Mouse (Mus musculus) heart, embryonic 12.5 days (tissue): ENCODE data around the gene Usb1. TPM values are rescaled to one million over a fixed set of nuclear protein-coding genes. Genes with fewer than 3 reads are reported as not detected.

ENCODE experiments used
- ATAC-seq: fragments of 200-750 bp; cut with Nextera tagmentation; 2 replicates; pipeline ENCODE4 v1.8.0; 2017; ENCODE audit warnings: moderate TSS enrichment, moderate library complexity; ENCODE audit not compliant: insufficient number of reproducible peaks, low FRiP score
- H3K27ac ChIP-seq: fragments of 300-500 bp; sonication (generic); 2 replicates; pipeline ENCODE4 v1.5.1; 2016; ENCODE audit warnings: mild to moderate bottlenecking, moderate library complexity; ENCODE audit not compliant: poor library complexity, severe bottlenecking
- H3K27me3 ChIP-seq: fragments of 300-500 bp; sonication (generic); replicated peaks from 2 replicates; pipeline ENCODE4 v1.6.1; 2016; ENCODE audit warnings: mild to moderate bottlenecking, moderate library complexity
- H3K36me3 ChIP-seq: fragments of 300-500 bp; sonication (generic); 2 replicates; pipeline ENCODE4 v1.6.1; 2016; ENCODE audit warnings: mild to moderate bottlenecking, moderate library complexity
- H3K4me1 ChIP-seq: fragments of 300-500 bp; sonication (generic); replicated peaks from 2 replicates; pipeline ENCODE4 v1.6.1; 2016; ENCODE audit warnings: mild to moderate bottlenecking
- H3K4me2 ChIP-seq: fragments of 300-500 bp; sonication (generic); 2 replicates; pipeline ENCODE4 v1.6.1; 2016; ENCODE audit warnings: mild to moderate bottlenecking, moderate library complexity
- H3K4me3 ChIP-seq: fragments of 300-500 bp; sonication (generic); 2 replicates; pipeline ENCODE4 v1.5.1; 2016; ENCODE audit warnings: mild to moderate bottlenecking
- H3K9ac ChIP-seq: fragments of 300-500 bp; sonication (generic); 2 replicates; pipeline ENCODE4 v1.6.1; 2016; ENCODE audit warnings: mild to moderate bottlenecking, moderate library complexity
- H3K9me3 ChIP-seq: fragments of 300-500 bp; sonication (generic); replicated peaks from 2 replicates; pipeline ENCODE4 v1.6.1; 2016; ENCODE audit warnings: mild to moderate bottlenecking, moderate library complexity
- WGBS: fragments of 180-500 bp; shearing (Covaris S2); methylation state at CpG from one replicate; pipeline ENCODE4 v1.1.7; 2016; 5-methylcytosine and 5-hydroxymethylcytosine counted together
- polyA plus RNA-seq: library from polyadenylated mRNA; unstranded; fragments of >200 nt; fragmentation: Nextera tagmentation; extraction: Ambion mirVana; gene quantifications from 2 replicates; pipeline ENCODE4 v1.2.1, GENCODE M21; 2016

The Usb1 gene
- polyA plus RNA-seq, 1 experiment from 2014 or later = 26.5 TPM

DNA sequence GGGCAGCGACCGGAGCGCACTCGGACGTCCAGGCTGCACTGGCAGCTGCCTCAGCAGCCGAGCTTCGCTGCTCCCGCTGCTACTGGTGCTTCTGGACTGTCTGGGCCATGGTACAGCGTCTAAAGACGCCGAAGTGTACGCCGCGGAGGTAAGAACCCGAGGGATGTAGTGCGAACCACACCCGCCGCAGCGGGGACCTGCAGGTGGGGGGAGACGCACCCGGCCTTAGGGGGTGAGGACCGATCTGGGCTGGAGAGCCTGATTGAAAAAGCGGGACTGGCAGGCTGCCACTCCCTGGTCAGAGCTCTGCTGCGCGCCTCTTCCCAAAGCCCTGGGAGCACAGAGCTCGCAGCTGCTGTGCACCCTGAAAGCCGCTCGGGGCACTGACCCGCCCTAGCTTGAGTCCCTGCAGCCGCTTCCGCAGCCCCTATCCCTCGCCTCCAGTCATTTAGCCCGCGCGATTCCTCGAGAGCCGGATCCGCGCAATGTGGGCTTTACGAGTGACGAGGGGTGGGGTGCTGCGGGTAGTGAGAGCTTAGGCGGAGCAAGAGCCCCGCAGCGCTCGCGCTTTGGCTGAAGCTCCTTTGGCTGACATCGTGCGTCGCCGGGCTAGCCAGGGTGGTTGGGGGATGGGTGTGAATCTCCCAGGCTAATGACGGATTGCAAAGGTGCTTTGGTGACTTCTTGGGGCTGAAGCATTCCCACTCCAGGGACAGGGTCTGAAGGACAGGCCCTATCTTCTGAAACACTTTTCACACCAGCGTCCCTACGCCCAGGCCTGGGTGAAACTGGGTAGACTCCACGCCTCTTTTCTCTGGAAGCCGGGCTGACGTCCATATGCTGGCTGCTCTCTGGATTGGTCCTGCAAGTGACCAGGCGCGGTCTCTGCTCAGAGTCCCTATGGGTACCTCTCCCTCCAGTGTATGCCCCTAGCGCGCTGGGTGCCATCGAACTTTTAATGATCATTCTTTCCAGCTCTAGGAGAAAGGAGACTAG, 21.1 kb downstream of the Usb1 start:
- H3K36me3 ChIP-seq = peaks cover 10% of the 10 kb centered on the region; the same call in 1 of the 2 replicates
- ATAC-seq = peak; percentile 35
- H3K4me1 ChIP-seq = peaks cover 71% of the 10 kb centered on the region
- WGBS = 2% methylated on average over 62 of the region's 62 CpGs
- H3K9ac ChIP-seq = peak overlapping the region; percentile 99
- H3K27me3 ChIP-seq = no peaks in the 10 kb centered on the region
- H3K4me3 ChIP-seq = peak overlapping the region; percentile 86
- peak overlapping the region; percentile 83 for H3K4me2 ChIP-seq
- peak overlapping the region; percentile 89 for H3K27ac ChIP-seq
- no peaks in the 10 kb centered on the region for H3K9me3 ChIP-seq

DNA sequence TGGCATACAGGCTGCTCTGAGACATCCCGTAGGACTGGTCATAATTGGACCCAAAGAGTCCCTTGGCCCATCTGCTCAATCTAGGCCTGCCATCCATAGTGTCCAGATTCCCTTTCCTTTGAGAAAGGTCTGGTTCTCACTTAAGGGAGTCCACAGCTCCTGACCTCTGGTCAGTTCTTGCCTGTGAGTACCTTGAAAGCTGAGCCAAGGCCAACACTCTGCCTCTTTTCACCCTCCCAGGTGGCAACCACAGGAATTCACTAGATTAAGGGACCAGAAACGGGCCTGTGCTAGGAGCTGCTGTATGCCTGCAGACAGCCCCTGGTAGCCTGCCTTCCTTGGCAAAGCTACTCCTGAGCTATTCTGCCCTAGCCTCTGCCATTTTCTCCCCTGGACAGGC, 22.5 kb downstream of the Usb1 start:
- Histone ChIP-seq H3K27me3 (no peaks in the 10 kb centered on the region), H3K4me1 (peaks cover 71% of the 10 kb centered on the region), H3K4me3 (peak overlapping the region; percentile 86), H3K9me3 (no peaks in the 10 kb centered on the region), H3K4me2 (peak overlapping the region; percentile 83), H3K36me3 (peaks cover 10% of the 10 kb centered on the region; the same call in 1 of the 2 replicates), H3K27ac (peak overlapping the region; percentile 89), H3K9ac (peak overlapping the region; percentile 99)
- WGBS = 64% methylated on average over 2 of the region's 2 CpGs
- no peak for ATAC-seq

DNA sequence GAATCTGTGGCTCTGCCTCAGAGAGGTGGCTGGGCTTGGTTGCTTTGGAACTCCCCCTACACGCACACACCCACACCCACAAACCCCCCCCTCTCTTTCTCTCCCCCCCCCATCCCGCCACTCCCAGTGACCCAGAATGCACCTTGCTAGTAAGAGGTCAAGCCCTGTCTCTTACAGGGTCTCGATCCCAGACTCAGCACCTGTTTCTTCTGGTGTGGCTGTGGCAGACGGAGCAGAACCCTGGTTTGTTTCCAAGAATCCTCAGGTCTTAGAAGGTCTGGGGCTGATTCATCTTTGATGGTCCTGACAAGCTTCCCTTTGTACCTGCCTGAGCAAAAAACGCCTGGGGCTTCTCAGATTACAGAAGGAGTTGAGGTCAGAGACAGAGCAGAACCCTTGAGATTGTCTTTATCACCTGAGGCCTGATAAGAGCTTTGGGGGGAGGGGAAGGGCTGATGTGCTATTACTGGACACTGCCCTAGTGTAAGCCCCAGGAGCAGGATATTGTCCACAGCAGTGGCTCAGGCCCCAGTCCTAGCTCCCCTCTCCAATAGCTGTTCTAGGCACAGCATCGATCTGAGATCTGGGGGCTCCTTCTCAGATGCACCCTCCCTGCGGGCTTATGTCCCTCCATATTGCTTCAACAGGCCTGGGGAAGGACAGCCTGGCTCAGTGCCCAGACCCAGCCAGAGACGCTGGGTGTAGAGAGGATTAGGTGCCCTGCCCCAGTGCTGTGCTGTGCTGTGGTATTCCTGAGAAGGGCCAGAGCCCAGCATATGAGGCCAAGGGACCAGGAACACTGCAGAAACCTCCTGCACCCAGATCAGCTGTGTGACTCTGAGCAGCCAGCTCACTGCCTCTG, 26.7 kb downstream of the Usb1 start:
- ATAC-seq = peak; percentile 35; the same call in 1 of the 2 replicates
- peaks cover 95% of the 10 kb centered on the region for H3K4me1 ChIP-seq

DNA sequence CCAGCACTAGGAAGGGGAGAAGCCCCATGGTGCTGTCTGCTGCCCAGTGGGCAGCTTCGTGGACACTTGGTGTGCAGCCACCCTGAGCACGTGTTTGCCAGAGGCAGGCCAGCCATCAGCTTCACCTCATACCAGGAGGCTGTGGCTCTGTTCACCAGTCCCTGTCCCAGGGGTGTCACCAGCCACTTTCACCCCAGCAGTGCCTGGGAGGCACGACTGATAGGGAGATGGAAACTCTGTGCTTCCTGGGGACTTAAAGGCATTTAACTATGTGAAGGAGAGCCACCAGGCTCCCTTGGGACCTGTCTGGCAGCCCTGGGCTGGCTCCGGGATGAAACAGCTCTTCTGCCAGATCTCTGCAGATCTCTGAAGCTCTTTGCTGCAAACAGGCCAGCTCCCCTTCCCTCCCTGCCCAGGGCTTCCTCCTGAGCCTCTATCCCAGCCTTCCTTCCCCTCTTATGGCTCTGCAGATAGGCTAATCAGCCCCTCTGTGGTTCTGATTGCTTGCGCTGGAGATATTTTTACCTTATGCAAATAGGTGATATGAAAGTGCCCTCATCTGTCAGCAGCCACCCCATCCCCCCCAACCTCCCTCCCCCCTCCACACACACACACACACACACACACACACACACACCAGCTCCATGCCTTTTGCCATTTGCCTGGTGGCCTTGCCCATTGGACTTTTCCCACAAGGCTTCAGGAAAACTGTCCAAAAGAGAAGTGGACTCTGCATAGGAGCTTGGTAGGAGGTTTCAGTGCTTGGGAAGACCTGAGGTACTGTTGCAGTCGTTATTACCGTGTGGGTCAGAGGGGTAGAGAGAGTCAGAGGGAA, 28.3 kb downstream of the Usb1 start:
- peaks cover 87% of the 10 kb centered on the region for H3K4me1 ChIP-seq
- H3K9me3 ChIP-seq = no peaks in the 10 kb centered on the region
- peak overlapping the region; percentile 67 for H3K9ac ChIP-seq
- H3K27me3 ChIP-seq = no peaks in the 10 kb centered on the region
- 8% methylated on average over 7 of the region's 7 CpGs for WGBS
- H3K27ac ChIP-seq = peak overlapping the region; percentile 97
- H3K4me3 ChIP-seq = peak overlapping the region; percentile 21
- peaks cover 2% of the 10 kb centered on the region; the same call in 1 of the 2 replicates for H3K36me3 ChIP-seq
- ATAC-seq = peak; percentile 40
- H3K4me2 ChIP-seq = peak overlapping the region; percentile 58

More for the DNA sequence above, 26.7 kb downstream of the Usb1 start:
- H3K4me2 ChIP-seq = peak overlapping the region; percentile 58
- peak overlapping the region; percentile 67 for H3K9ac ChIP-seq
- WGBS = 15% methylated on average over 7 of the region's 8 CpGs
- H3K27ac ChIP-seq = peak overlapping the region; percentile 97
- H3K36me3 ChIP-seq = peaks cover 10% of the 10 kb centered on the region; the same call in 1 of the 2 replicates
- peak overlapping the region; percentile 2 for H3K4me3 ChIP-seq
- H3K27me3 ChIP-seq = no peaks in the 10 kb centered on the region
- no peaks in the 10 kb centered on the region for H3K9me3 ChIP-seq

DNA sequence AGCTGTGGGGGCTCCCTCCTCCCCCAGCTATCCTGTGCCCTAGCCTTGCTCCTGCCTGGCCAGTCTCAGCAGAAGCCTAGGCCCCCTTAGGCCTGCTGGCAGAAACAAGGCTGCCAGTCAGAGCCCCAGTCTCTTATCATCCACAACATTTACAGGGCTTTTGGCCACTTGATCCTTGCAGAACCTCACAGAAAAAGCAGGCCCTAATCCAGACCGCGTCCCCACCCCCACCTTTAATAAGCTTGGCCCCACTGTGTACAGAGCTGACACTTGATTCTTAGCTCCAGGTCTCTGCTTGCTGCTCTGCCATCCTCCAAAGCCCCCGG, 28.9 kb downstream of the Usb1 start:
- Histone ChIP-seq H3K36me3 (peaks cover 2% of the 10 kb centered on the region; the same call in 1 of the 2 replicates), H3K27me3 (no peaks in the 10 kb centered on the region), H3K4me3 (peak overlapping the region; percentile 7; the same call in 1 of the 2 replicates), H3K4me1 (peaks cover 85% of the 10 kb centered on the region), H3K27ac (peak overlapping the region; percentile 97), H3K9me3 (no peaks in the 10 kb centered on the region), H3K9ac (peak overlapping the region; percentile 61), H3K4me2 (peak overlapping the region; percentile 58)
- ATAC-seq = no peak
- WGBS = 39% methylated on average over 3 of the region's 3 CpGs

DNA sequence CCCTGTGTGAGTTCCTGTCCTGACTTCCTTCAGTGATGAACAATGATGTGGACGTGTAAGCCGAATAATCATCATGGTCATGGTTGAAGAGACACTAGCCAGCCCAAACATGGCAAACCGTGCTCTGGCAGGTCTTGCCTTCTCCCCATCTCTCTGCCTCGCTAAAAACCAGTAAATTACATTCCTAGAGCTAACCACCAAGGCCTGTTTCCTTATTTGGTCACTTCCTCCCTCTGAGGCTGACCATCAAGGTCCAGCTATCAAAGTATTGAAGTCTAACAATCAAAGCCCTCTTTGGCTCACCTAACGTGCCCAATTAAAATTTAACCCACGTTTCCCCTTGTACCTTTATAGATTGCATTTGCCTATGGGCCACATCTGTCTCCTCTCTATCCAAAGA, 30.2 kb downstream of the Usb1 start:
- no peak for ATAC-seq
- Histone ChIP-seq H3K27ac (peak overlapping the region; percentile 97; the same call in 1 of the 2 replicates), H3K4me3 (no peak overlapping the region), H3K36me3 (peaks cover 14% of the 10 kb centered on the region), H3K27me3 (no peaks in the 10 kb centered on the region), H3K9me3 (no peaks in the 10 kb centered on the region), H3K4me2 (no peak overlapping the region), H3K9ac (no peak overlapping the region), H3K4me1 (peaks cover 85% of the 10 kb centered on the region)
- WGBS = 56% methylated on average over 6 of the region's 6 CpGs

DNA sequence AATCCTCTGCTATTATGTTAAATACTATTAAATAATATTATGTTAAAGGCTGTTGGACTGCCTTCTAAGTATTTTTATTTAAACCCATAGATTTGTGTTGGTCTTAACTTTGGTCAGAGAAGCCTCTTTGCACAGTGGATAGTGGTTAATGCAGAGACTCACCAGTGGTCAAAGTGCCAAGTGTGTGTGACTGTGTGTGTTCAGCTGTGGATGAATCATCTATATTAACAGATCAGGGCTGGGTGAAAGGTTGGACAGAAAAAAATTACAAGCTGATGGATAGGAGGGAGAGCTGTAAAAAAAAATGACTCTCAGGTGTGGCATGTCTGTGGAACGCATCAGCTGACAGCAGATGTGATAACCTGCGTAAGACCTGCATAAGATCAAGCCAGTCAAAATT, 31.8 kb downstream of the Usb1 start:
- Histone ChIP-seq H3K27ac (no peak overlapping the region), H3K4me2 (no peak overlapping the region), H3K4me1 (peaks cover 80% of the 10 kb centered on the region), H3K9ac (no peak overlapping the region), H3K36me3 (peaks cover 30% of the 10 kb centered on the region), H3K4me3 (no peak overlapping the region), H3K9me3 (no peaks in the 10 kb centered on the region), H3K27me3 (no peaks in the 10 kb centered on the region)
- ATAC-seq = no peak
- 87% methylated on average over 2 of the region's 2 CpGs for WGBS

DNA sequence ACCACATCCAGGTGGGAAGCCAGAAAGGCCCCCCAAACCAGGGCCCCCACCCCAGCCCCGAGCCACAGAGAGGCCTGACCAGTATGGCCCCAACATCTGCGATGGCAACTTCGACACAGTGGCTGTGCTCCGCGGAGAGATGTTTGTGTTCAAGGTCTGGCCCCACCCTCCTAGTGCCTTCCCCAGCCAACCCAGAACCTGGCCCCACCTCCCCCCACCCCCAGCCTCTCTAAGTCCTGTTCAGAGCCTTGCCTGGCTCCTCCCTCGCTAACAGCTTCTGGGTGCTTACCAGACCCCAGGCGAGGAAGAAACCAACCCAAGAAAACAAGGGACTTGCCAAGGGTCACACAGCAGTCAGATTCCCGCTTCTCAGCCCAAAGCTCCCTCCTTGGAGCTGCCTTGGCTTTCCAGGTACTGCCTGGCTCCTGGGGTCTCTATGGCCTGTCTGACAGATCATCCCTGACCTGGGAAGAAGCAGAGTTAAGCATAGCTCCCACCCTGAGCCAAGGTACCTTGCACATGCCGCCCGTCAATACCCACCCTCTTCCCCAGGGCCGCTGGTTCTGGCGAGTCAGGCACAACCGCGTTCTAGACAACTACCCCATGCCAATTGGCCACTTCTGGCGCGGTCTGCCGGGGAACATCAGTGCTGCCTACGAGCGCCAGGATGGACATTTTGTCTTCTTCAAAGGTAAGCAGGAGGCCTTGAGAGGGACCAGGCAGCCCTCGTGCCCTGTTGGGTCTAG, 37.7 kb downstream of the Usb1 start:
- WGBS = 51% methylated on average over 20 of the region's 20 CpGs
- H3K4me2 ChIP-seq = peak overlapping the region; percentile 34; the same call in 1 of the 2 replicates
- peak; percentile 33 for ATAC-seq
- no peaks in the 10 kb centered on the region for H3K27me3 ChIP-seq
- peaks cover 72% of the 10 kb centered on the region for H3K4me1 ChIP-seq
- no peak overlapping the region for H3K27ac ChIP-seq
- peaks cover 86% of the 10 kb centered on the region for H3K36me3 ChIP-seq
- H3K9ac ChIP-seq = peak overlapping the region; percentile 41; the same call in 1 of the 2 replicates
- no peak overlapping the region for H3K4me3 ChIP-seq
- H3K9me3 ChIP-seq = no peaks in the 10 kb centered on the region

DNA sequence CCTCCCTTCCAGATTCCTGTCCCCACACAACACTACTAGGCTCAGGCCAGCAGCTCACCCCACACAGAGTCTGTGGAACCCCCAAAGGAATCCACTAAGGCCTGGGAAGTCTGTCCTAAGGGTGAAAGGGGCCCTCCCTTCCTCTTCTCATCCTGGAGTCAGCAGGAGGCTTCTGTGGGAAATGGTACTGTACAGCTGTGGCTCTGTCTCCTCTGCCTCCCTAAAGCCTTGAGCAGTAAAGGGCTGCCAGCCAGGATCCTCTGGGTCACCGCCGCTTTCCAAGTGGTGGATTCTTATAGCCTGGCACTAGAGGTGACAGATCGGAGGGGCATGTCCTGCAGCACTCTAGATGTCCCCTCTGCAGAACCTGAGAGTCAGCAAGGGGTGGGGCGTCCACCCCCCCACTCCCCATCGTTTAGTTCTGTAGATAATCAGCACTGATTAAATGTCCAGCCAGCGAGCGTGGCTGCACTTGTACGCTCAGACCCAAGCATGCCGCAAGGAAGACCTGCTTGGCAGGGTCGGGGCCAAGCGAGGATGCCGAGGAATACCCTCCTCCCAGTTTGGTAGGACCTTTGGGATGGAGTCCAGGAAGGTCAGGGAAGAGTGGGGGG, 41.4 kb downstream of the Usb1 start:
- no peaks in the 10 kb centered on the region for H3K27me3 ChIP-seq
- 50% methylated on average over 12 of the region's 12 CpGs for WGBS
- H3K36me3 ChIP-seq = peaks cover 60% of the 10 kb centered on the region
- no peak overlapping the region for H3K4me2 ChIP-seq
- no peak overlapping the region for H3K4me3 ChIP-seq
- H3K9me3 ChIP-seq = no peaks in the 10 kb centered on the region
- ATAC-seq = no peak
- peak overlapping the region; percentile 30; the same call in 1 of the 2 replicates for H3K27ac ChIP-seq
- no peak overlapping the region for H3K9ac ChIP-seq
- peaks cover 68% of the 10 kb centered on the region for H3K4me1 ChIP-seq
